Mouse (Mus musculus) heart, postnatal 36 days (tissue): Measurements from ENCODE around the gene Accsl. TPM values are rescaled to one million over a fixed set of nuclear protein-coding genes. Genes with fewer than 3 reads are reported as not detected.

Experiments used
- DNase-seq, 2 experiments: peaks; one replicate each; pipeline ENCODE4 v3.0.0; 2021 to 2022
- intact Hi-C: fragments of 180-260 bp; cut with DNase I; formaldehyde crosslinking; loops from one replicate; pipeline ENCODE4 v1.15.1; 2025
- total RNA-seq, 2 experiments: library from RNA; stranded (reverse); gene quantifications; 2 replicates each; pipeline ENCODE4 v1.2.3; 2021

The Accsl gene
- total RNA-seq = not detected

DNA sequence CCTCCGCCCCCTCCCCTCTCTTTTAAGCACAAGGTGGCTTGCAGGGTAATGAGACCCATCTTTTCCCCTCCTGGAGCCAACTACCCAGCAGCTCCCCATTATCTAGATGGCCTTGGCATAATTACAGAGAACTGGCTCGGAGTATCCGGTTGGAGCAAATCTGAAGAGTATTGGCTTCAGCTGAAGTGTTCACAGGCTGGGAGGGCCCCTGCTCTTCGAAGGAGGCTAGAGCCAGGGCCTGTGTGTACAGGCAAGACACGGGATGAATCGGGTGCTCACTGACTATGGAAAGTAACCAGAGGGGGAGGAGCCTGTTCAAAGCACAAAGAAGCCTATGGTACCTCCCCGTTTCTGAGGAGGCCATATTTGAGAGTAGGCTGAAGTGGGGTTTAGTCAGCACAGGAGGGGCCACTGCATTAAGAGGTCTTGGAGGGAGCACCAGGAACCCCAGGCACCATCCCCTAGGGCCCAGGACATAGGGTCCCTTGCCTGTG, at the start of gene Accsl:
TSS of gene Accsl (minus strand) at position 51 of the 494 bp plus-strand sequence.
- intact Hi-C loops = no loop called here

DNA sequence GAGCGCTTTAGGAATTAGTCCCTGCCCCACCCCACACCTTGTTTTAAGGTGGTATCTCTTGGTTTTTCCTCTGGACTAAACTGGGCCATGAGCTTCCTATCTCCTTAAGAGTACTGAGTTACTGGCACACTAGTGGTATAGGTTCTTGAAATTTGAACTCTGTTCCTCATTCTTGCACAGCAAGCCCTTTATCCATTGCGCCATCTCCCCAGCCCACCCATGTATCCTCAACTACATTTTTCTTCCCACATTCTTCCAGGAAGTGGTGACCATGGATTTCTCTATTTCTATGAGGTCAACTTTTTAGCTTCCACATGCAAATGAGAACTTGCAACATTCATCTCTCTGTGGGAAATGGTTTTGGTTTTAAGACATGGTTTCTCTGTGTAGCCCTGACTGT, 44.6 kb upstream of the Accsl start:
- intact Hi-C loops = no loop called here

More for the DNA sequence above, at the start of gene Accsl:
- DNase-seq = no peak

DNA sequence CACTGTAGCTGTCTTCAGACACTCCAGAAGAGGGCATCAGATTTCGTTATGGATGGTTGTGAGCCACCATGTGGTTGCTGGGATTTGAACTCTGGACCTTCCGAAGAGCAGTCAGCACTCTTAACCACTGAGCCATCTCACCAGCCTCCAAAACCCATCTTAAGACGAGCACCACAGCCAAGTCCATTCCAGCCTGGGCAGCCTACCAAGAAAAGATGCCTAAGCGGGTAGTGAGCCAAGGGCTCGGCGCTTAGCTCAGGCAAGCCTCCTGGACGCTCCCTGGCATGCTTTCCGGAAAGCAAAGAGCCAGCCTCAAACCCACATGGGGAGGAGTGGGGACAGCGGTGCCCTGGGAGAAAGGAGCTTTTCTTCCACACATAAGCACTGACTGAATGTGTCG, 43.0 kb upstream of the Accsl start:
- peak; percentile 36 to 39 for DNase-seq

More for the DNA sequence above, 44.6 kb upstream of the Accsl start:
- DNase-seq = no peak

GRCm38 (mm10) chr2:93909716-93910115, 40.8 kb upstream of the Accsl start:
- intact Hi-C loops = loop anchor here (5.0 kb wide), 1 partner anchor 48 kb away; the partner anchor contains the start of gene Gm13889
- peak in 1 of 2 experiments; percentile 19 for DNase-seq

More for the DNA sequence above, 43.0 kb upstream of the Accsl start:
- intact Hi-C loops = no loop called here

- intact Hi-C loops = loop anchor here (5.0 kb wide), 1 partner anchor 50 kb away; the partner anchor contains the start of gene Gm13889
- no peak for DNase-seq
These were observed 38.8 kb upstream of the Accsl start for GRCm38 (mm10) chr2:93907519-93908294.

- peak; percentile 45 to 46 for DNase-seq
- intact Hi-C loops = loop anchor here (5.0 kb wide), 1 partner anchor 51 kb away; the partner anchor contains the start of gene Gm13889
These were observed 37.4 kb upstream of the Accsl start for GRCm38 (mm10) chr2:93906316-93906715.

DNA sequence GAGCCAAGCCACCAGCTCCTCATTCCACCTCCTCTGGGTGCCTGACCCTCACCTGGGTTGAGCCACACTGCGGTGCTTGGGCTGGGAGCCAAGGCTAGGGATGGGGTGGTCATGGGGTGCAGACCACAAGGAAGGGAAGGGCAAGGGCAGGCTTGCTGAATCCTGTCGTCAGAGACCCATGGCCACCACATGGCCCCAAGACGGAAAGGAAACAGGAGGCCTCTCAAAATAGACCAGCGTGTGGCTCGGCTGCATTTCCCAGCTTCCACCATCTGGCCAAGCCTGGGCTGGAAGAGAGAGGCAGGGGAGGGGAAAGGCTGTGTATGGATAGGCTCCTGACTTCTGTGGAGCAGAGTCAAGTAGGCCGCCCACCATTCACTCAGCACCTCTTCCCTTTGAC, 34.5 kb upstream of the Accsl start:
- DNase-seq = no peak
- intact Hi-C loops = no loop called here

GRCm38 (mm10) chr2:93902680-93903305, 33.8 kb upstream of the Accsl start:
- intact Hi-C loops = no loop called here
- DNase-seq = no peak

GRCm38 (mm10) chr2:93899397-93900380, 30.7 kb upstream of the Accsl start:
- intact Hi-C loops = no loop called here
- DNase-seq = no peak

- no peak for DNase-seq
- intact Hi-C loops = no loop called here
These were observed 22.8 kb upstream of the Accsl start for GRCm38 (mm10) chr2:93891611-93892280.

GRCm38 (mm10) chr2:93890143-93890542, 21.2 kb upstream of the Accsl start:
- intact Hi-C loops = no loop called here
- DNase-seq = no peak

DNA sequence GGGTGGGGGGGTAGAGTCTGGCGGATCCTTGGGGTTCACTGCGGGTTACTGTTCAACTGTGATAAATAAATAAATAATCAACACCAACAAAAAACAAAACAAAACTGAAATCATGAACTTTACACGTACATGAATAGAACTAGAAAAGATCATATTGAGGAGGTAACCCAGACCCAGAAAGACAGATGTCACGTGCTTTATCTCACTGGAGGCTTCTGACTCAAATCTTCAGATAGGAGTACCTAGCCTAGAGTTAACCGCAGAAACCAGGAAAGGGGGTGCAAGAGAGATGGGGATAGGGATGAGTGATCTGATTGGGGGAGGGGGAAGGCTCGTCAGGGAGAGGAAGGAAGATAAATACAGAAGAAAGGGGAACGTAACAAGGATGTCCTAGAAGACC, 20.1 kb upstream of the Accsl start:
- no peak for DNase-seq
- intact Hi-C loops = no loop called here

DNA sequence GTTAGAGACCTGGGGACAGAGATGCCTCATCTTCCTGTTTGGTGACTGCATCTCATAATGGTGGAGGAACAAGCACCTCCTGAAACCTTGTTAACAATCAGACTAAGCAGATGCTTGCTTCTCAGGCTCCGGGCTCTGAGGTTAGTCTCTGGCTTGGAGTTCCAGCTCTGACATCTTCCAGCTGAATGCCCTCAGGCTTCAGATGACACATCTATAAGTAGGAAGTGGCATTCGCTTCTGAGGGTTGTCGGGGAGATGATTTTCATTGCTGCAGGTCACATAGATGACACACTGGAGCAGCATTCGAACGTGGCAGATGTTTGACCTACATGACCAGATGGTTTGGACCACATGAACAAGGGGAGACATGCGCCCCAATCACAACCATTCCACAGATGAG, 19.4 kb upstream of the Accsl start:
- DNase-seq = no peak
- intact Hi-C loops = no loop called here

DNA sequence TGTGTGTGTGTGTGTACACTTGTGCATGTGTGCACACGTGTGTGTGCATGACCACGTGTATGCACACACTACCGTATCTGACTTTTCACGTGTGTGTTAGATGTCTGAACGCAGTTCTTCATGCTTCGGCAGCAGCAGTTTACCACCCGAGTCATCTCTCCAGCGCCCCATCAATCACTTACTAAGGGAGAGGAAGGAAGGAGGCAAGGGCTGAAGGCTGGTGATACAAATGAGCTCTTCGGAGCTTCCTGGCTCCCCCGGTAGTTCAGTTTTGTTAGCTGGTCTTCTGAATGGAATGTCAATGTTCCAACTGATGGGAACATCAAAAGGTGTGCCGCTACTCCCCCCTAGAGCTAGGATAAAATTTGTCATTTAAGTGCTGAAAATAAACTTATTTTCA, 18.3 kb upstream of the Accsl start:
- no peak for DNase-seq
- intact Hi-C loops = no loop called here

GRCm38 (mm10) chr2:93886013-93886794, 17.2 kb upstream of the Accsl start:
- intact Hi-C loops = no loop called here
- DNase-seq = no peak

DNA sequence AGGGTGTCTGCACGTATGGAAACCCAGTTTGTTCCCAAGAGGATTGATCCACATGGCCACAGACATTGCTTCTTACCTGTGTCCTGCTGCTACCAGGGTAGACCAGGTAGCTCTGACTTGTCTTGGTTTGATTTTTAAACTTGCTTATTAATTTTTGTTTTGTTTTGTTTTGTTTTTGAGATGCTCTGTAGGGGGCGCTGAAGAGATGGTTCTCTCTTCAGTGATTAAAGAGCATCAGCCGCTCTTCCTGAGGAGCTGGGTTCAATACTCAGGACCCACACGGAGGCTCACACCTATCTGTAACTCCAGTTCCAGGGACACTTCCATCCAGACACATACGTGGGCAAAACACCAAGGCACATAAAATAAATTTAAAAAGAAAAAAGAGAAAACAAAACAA, 14.1 kb upstream of the Accsl start:
- intact Hi-C loops = no loop called here
- no peak for DNase-seq

DNA sequence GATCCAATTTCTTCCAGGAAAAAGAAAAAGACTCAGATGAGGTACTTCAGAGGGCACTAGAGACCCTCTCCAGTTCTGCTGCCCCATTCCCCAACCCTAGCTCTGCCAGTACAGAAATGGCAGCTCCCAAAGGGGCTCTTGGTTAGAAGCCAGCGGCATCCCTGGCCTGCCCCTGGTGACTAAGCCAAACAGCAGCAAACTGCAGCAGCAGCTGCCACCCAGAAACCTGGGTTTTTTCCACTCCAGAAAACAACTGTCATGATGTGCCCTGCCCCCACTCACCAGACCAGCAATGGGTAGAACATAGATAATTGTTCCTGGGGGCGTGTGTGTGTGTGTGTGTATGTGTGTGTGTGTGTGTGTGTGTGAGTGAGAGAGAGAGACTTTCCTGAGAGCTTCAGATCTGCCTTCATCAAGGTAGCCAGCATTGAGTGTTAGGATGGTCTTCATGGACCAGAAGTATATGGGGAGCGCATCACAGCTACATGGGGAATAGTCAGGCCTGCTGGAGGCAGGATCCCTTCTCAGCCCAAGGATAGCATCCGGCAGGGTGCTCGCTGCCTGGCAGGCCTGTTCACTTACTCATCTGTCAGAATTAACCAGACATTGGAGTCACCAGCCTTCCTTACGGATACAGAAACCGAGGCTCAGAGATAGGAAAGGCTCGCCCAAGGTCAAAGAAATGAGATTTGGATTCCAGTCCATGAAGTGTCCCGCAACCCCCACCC, 12.8 kb upstream of the Accsl start:
- intact Hi-C loops = no loop called here
- DNase-seq = no peak

DNA sequence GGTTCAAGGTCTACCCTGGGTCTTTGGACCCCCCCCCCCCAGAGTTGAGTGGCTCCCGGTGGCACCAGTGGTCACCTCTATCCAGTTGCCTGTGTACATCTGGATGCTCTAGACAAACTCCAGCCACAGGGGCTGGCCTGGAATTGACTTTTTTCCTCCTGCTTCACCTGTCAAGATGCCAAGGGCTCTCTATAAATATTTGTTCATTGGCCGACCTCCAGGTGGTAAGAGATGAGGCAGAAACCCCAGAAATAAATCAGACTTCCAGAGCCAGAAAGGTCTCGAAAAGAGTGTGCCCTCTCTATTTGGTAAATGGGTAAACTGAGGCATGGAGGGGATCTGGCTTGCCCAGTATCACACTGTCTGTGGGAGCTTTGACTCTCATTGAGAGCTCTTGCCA, 12.0 kb upstream of the Accsl start:
- DNase-seq = no peak

DNA sequence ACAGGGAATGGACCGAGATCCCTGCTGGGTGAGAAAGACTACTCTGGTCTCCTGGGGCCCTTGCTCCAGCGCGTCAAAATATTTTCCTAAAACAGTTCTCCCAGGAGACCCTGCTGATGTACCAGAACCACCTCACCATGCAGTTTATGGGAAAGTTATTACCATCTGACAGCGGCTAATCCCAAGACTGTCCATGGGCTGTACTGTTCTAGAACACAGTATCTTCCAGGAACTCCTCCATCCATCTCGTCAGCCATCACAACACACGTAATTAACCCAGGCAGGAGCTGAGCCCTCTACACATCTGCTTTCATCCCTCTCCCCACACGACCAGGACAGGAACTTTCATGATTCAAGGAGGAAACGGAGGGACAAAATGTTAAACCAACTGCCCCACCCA, 11.5 kb upstream of the Accsl start:
- no peak for DNase-seq
- intact Hi-C loops = no loop called here

More for the DNA sequence above, 12.0 kb upstream of the Accsl start:
- intact Hi-C loops = no loop called here
